Mouse (Mus musculus) kidney, postnatal 0 days (tissue): ENCODE results near the gene Ckb. TPM values are rescaled to one million over a fixed set of nuclear protein-coding genes. Genes with fewer than 3 reads are reported as not detected.

Source experiments
- ATAC-seq: fragments of 200-750 bp; cut with Nextera tagmentation; replicated peaks from 2 replicates; pipeline ENCODE4 v1.8.0; 2017; ENCODE audit warnings: low read depth, moderate number of reproducible peaks, moderate TSS enrichment, moderate library complexity; ENCODE audit not compliant: low FRiP score
- DNase-seq: peaks from one replicate; pipeline ENCODE4 v3.0.0-alpha.2; 2016; ENCODE audit warnings: low spot score
- H3K27ac ChIP-seq: fragments of 300-500 bp; sonication (generic); 2 replicates; pipeline ENCODE4 v1.5.1; 2014; ENCODE audit warnings: mild to moderate bottlenecking
- H3K27me3 ChIP-seq: fragments of 300-500 bp; sonication (generic); 2 replicates; pipeline ENCODE4 v1.6.1; 2014; ENCODE audit warnings: low read length, mixed read lengths; ENCODE audit not compliant: insufficient read depth
- H3K36me3 ChIP-seq: fragments of 300-500 bp; sonication (generic); 2 replicates; pipeline ENCODE4 v1.6.1; 2014; ENCODE audit warnings: low read length, mixed read lengths; ENCODE audit not compliant: insufficient read depth
- H3K4me1 ChIP-seq: fragments of 300-500 bp; sonication (generic); replicated peaks from 2 replicates; pipeline ENCODE4 v1.6.1; 2014; ENCODE audit warnings: antibody characterized with exemption, low read length, mixed read lengths; ENCODE audit not compliant: insufficient read depth
- H3K4me2 ChIP-seq: fragments of 300-500 bp; sonication (generic); 2 replicates; pipeline ENCODE4 v1.6.1; 2014; ENCODE audit warnings: mild to moderate bottlenecking, low read length, moderate library complexity, mixed read lengths
- H3K4me3 ChIP-seq: fragments of 300-500 bp; sonication (generic); replicated peaks from 2 replicates; pipeline ENCODE4 v1.5.1; 2014; ENCODE audit warnings: low read depth, low read length
- H3K9ac ChIP-seq: fragments of 300-500 bp; sonication (generic); 2 replicates; pipeline ENCODE4 v1.6.1; 2014; ENCODE audit warnings: low read depth, low read length
- H3K9me3 ChIP-seq: fragments of 300-500 bp; sonication (generic); replicated peaks from 2 replicates; pipeline ENCODE4 v1.6.1; 2016; ENCODE audit warnings: low read length, inconsistent platforms, mixed read lengths
- CTCF ChIP-seq: IDR thresholded peaks from 2 replicates; pipeline ENCODE4 v1.5.1; 2016; ENCODE audit warnings: antibody characterized with exemption, low read depth, mild to moderate bottlenecking, moderate library complexity
- WGBS: fragments of 180-500 bp; shearing (Covaris S2); extraction: QIAGEN DNeasy Blood & Tissue Kit; methylation state at CpG from one replicate; pipeline ENCODE4 v1.1.7; 2014; 5-methylcytosine and 5-hydroxymethylcytosine counted together
- polyA plus RNA-seq: library from polyadenylated mRNA; unstranded; fragments of >200 nt; fragmentation: Nextera tagmentation; extraction: Ambion mirVana; gene quantifications from 2 replicates; pipeline ENCODE4 v1.2.1, GENCODE M21; 2015

Gene Ckb
- polyA plus RNA-seq, 1 experiment from 2014 or later, result 135 TPM

- 49% methylated on average over 7 of the region's 7 CpGs for WGBS
- H3K4me2 ChIP-seq, result peak overlapping the region; percentile 88
- H3K4me3 ChIP-seq, result peak overlapping the region; percentile 89
- TF ChIP-seq CTCF, result no peak
- no peak for DNase-seq
- H3K9me3 ChIP-seq, result no peaks in the 10 kb centered on the region
- no peak for ATAC-seq
- H3K36me3 ChIP-seq, result 0 out of 2 replicates have a peak, but pooled peaks cover under 1% of the 10 kb centered on the region
- peaks cover 2% of the 10 kb centered on the region; the same call in 1 of the 2 replicates for H3K27me3 ChIP-seq
- H3K4me1 ChIP-seq, result peaks cover 6% of the 10 kb centered on the region; the same call in 1 of the 2 replicates
- H3K27ac ChIP-seq, result no peak overlapping the region
- peak overlapping the region; percentile 59; the same call in 1 of the 2 replicates for H3K9ac ChIP-seq
Observed at GRCm38 (mm10) chr12:111678997-111679396, 6.9 kb upstream of the Ckb start.

GRCm38 (mm10) chr12:111678670-111678933, 6.5 kb upstream of the Ckb start:
- H3K4me2 ChIP-seq, result peak overlapping the region; percentile 88
- no peaks in the 10 kb centered on the region for H3K9me3 ChIP-seq
- peak overlapping the region; percentile 59 for H3K9ac ChIP-seq
- peak overlapping the region; percentile 89 for H3K4me3 ChIP-seq
- 3% methylated on average over 13 of the region's 13 CpGs for WGBS
- H3K4me1 ChIP-seq, result peaks cover 6% of the 10 kb centered on the region; the same call in 1 of the 2 replicates
- TF ChIP-seq CTCF, result no peak
- no peak overlapping the region for H3K27ac ChIP-seq
- peaks cover 6% of the 10 kb centered on the region; the same call in 1 of the 2 replicates for H3K27me3 ChIP-seq
- DNase-seq (no peak), ATAC-seq (no peak)
- H3K36me3 ChIP-seq, result no peaks in the 10 kb centered on the region

DNA sequence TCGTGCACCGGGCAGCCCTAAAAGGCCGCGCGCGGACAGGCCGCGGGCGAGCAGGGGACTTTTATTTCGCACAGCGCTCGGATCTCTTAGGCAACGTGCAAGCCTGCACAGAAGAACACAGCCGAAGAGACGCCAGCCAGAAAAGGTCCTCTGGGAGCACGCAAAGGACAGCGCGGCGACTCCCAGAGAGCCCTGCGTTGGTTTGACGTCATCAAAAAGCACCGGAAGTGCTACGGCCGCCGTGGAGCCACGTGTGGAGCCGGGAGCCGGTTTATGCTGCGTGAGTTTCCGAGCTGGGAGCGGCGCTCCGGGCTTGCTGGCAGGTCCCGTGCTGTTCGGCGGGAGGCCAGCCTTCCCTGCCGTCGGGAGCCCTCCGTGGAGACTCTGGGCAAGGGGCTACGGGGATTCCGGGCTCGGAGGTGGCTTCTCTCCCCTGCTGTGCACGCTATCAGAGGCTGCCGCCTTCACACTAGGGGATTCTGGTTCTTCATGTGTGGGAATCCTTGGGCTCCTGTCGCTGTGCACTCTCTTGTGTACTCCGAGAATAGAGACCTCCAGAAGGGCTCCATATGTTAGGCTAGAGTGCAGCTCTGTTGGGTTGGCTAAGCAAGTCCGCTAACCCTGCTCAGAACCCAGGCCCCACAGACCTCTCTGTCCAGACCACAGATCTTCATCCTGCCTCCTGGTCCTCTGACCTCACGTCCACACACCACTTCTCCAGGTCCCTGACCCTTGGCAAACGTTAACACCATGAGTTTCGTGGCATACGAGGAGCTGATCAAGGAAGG, 5.9 kb upstream of the Ckb start, which contains the start of gene Trmt61a:
TSS of gene Trmt61a (plus strand) at position 224 of the 788 bp plus-strand sequence.
- ATAC-seq, result peak; percentile 93
- peak; percentile 97 for DNase-seq
- Histone ChIP-seq H3K9me3 (no peaks in the 10 kb centered on the region), H3K9ac (peak within 1 kb of the TSS; percentile 59), H3K27ac (peak within 1 kb of the TSS; percentile 88), H3K27me3 (peaks cover 6% of the 10 kb centered on the region; the same call in 1 of the 2 replicates), H3K4me1 (peaks cover 6% of the 10 kb centered on the region; the same call in 1 of the 2 replicates), H3K4me2 (peak within 1 kb of the TSS; percentile 88), H3K4me3 (peak within 1 kb of the TSS; percentile 89), H3K36me3 (no peaks in the 10 kb centered on the region)
- under 1% methylated on average over 51 of the region's 51 CpGs for WGBS
- TF ChIP-seq CTCF, result no peak

DNA sequence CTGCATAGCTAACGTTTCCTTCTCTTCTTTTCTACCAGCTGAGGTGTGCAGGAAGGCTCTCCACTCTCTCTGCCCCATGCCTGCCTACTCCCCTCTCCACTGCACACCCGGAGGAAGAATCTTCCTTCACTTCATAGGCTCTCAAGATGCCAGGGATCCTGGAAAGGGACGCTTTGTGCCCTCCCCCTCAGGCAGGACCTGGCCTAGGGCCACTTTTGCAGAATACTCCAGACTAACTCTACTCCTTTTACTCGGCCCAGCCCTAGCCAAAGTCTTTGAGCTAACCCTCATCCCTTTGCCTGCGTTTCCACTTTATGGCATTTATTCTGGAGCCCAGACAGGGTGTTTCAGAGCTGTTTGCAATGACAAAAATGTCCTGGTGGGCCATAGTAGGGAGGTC, 5.3 kb upstream of the Ckb start:
- Histone ChIP-seq H3K36me3 (no peaks in the 10 kb centered on the region), H3K4me1 (peaks cover 10% of the 10 kb centered on the region), H3K4me2 (peak overlapping the region; percentile 88), H3K27me3 (peaks cover 11% of the 10 kb centered on the region; the same call in 1 of the 2 replicates), H3K9ac (peak overlapping the region; percentile 59), H3K9me3 (no peaks in the 10 kb centered on the region), H3K27ac (peak overlapping the region; percentile 88), H3K4me3 (peak overlapping the region; percentile 89)
- no peak for TF ChIP-seq CTCF
- no peak for DNase-seq
- WGBS, result 17% methylated on average over 5 of the region's 5 CpGs
- ATAC-seq, result peak; percentile 9

- peaks cover 14% of the 10 kb centered on the region; the same call in 1 of the 2 replicates for H3K27me3 ChIP-seq
- ATAC-seq (no peak), DNase-seq (no peak)
- no peak overlapping the region for H3K4me2 ChIP-seq
- TF ChIP-seq CTCF, result no peak
- peaks cover 22% of the 10 kb centered on the region for H3K4me1 ChIP-seq
- 66% methylated on average over 6 of the region's 6 CpGs for WGBS
- no peaks in the 10 kb centered on the region for H3K36me3 ChIP-seq
- no peak overlapping the region for H3K4me3 ChIP-seq
- H3K9me3 ChIP-seq, result no peaks in the 10 kb centered on the region
- no peak overlapping the region for H3K9ac ChIP-seq
- no peak overlapping the region for H3K27ac ChIP-seq
Observed at GRCm38 (mm10) chr12:111675797-111676580, 3.9 kb upstream of the Ckb start.

DNA sequence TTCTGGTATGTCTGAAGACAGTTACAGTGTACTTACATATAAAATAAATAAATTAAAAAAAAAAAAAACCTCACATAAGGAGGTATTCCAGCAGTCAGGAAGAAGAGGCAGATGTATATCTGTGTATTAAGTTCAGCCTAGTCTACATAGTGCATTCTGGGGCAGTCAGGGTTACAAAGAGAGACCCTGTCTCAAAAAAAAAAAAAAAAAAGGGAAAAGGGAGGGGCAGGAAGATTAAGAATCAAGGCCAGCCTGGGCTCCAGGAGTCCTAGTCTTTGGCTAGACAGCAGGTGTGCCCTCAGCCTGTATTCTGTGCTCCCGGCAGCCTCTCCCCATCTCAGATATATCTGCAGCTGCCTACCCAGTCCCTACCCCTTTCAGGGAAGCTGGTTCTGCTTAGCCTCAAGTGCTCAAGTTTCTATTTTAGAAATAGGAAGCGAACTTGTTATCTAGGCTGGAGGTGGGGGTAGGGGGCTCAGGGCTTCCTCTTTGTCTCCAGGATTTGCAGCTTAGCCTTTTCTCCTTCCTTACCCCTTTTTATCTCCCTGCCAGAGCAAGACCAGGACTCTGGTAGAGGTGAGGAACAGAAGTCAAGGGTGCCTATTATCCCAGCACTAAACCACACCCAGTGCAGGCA, 2.8 kb upstream of the Ckb start:
- H3K9me3 ChIP-seq, result no peaks in the 10 kb centered on the region
- no peak overlapping the region for H3K9ac ChIP-seq
- ATAC-seq (no peak), DNase-seq (no peak)
- peaks cover 30% of the 10 kb centered on the region for H3K4me1 ChIP-seq
- no peaks in the 10 kb centered on the region for H3K36me3 ChIP-seq
- H3K4me3 ChIP-seq, result no peak overlapping the region
- 54% methylated on average over 2 of the region's 2 CpGs for WGBS
- H3K27me3 ChIP-seq, result peaks cover 16% of the 10 kb centered on the region
- H3K27ac ChIP-seq, result no peak overlapping the region
- no peak overlapping the region for H3K4me2 ChIP-seq
- no peak for TF ChIP-seq CTCF
